Mouse (Mus musculus): ENCODE measurements around the gene Gcdh.

Gene Gcdh

GRCm38 (mm10) chr8:84893709-84894134 is at the start of gene Gcdh:
TSS of gene Gcdh (minus strand) at chr8:84893921.
- DNase-seq (ENCODE audit: low read depth, low spot score) = peak; percentile 100

GRCm38 (mm10) chr8:84937620-84938485 is 44.1 kb upstream of the Gcdh start:
- no peak for DNase-seq (ENCODE audit: low read depth, low spot score)

GRCm38 (mm10) chr8:84936962-84937546 is 43.3 kb upstream of the Gcdh start, which contains the start of gene Mast1:
TSS of gene Mast1 (minus strand) at chr8:84937359.
- no peak for DNase-seq (ENCODE audit: low read depth, low spot score)

- no peak for DNase-seq (ENCODE audit: low read depth, low spot score)
These were observed 42.6 kb upstream of the Gcdh start for GRCm38 (mm10) chr8:84936041-84936961.

GRCm38 (mm10) chr8:84935489-84935888 is 41.8 kb upstream of the Gcdh start:
- no peak for DNase-seq (ENCODE audit: low read depth, low spot score)

GRCm38 (mm10) chr8:84934860-84935259 is 41.1 kb upstream of the Gcdh start:
- no peak for DNase-seq (ENCODE audit: low read depth, low spot score)

GRCm38 (mm10) chr8:84933767-84934559 is 40.2 kb upstream of the Gcdh start:
- DNase-seq (ENCODE audit: low read depth, low spot score) = no peak

- DNase-seq (ENCODE audit: low read depth, low spot score) = no peak
These were observed 36.9 kb upstream of the Gcdh start for GRCm38 (mm10) chr8:84930582-84930981.

GRCm38 (mm10) chr8:84928456-84929306 is 35.0 kb upstream of the Gcdh start:
- peak; percentile 72 for DNase-seq (ENCODE audit: low read depth, low spot score)

- DNase-seq (ENCODE audit: low read depth, low spot score) = no peak
These were observed 33.8 kb upstream of the Gcdh start for GRCm38 (mm10) chr8:84927513-84927912.

GRCm38 (mm10) chr8:84925557-84925956 is 31.8 kb upstream of the Gcdh start:
- DNase-seq (ENCODE audit: low read depth, low spot score) = no peak

- DNase-seq (ENCODE audit: low read depth, low spot score) = peak; percentile 92
These were observed 27.9 kb upstream of the Gcdh start for GRCm38 (mm10) chr8:84921596-84921995.

- no peak for DNase-seq (ENCODE audit: low read depth, low spot score)
These were observed 24.9 kb upstream of the Gcdh start for GRCm38 (mm10) chr8:84918646-84919045.

- no peak for DNase-seq (ENCODE audit: low read depth, low spot score)
These were observed 24.1 kb upstream of the Gcdh start for GRCm38 (mm10) chr8:84917781-84918180.

- no peak for DNase-seq (ENCODE audit: low read depth, low spot score)
These were observed 21.5 kb upstream of the Gcdh start for GRCm38 (mm10) chr8:84915269-84915668.

- peak; percentile 58 for DNase-seq (ENCODE audit: low read depth, low spot score)
These were observed 20.2 kb upstream of the Gcdh start for GRCm38 (mm10) chr8:84913960-84914359.

- DNase-seq (ENCODE audit: low read depth, low spot score) = no peak
These were observed 19.8 kb upstream of the Gcdh start for GRCm38 (mm10) chr8:84913502-84913900.

GRCm38 (mm10) chr8:84912895-84913501 is 19.3 kb upstream of the Gcdh start:
- no peak for DNase-seq (ENCODE audit: low read depth, low spot score)

- DNase-seq (ENCODE audit: low read depth, low spot score) = no peak
These were observed 18.7 kb upstream of the Gcdh start for GRCm38 (mm10) chr8:84912391-84912790.

GRCm38 (mm10) chr8:84911854-84912253 is 18.1 kb upstream of the Gcdh start:
- no peak for DNase-seq (ENCODE audit: low read depth, low spot score)
